Mouse (Mus musculus): ENCODE data around the gene Clns1a.

GRCm38 (mm10) chr7:97650729-97651128 lies 45.7 kb upstream of the Clns1a start:
- TF ChIP-seq CTCF (IDR thresholded peaks at IDR 0.05; ENCODE audit: extremely low read depth, insufficient read depth, low read length), result no peak
- no peak for TF ChIP-seq POLR2A (IDR thresholded peaks at IDR 0.05; ENCODE audit: extremely low read depth, insufficient read depth, low read length)
